Mouse (Mus musculus) megakaryocyte-erythroid progenitor cell, adult 5 weeks (primary cell): ENCODE data around the gene Bckdhb. TPM values are rescaled to one million over a fixed set of nuclear protein-coding genes. Genes with fewer than 3 reads are reported as not detected.

ENCODE experiments used
- polyA plus RNA-seq: library from polyadenylated mRNA; stranded (reverse); fragments of >175 nt; gene quantifications from 2 replicates; pipeline ENCODE4 v1.2.3, GENCODE M21; 2012

The Bckdhb gene
- polyA plus RNA-seq, result 7.9 and 8.0 TPM in 2 replicates

GRCm38 (mm10) chr9:83924878-83925687, at the start of gene Bckdhb:
Gene Bckdhb, plus strand, starts transcription at chr9:83925145.

Other genes starting within 250 kb of the Bckdhb start
- 0.36 TPM in 1 of 2 replicates, not detected in the other for gene Elovl4, start 118.9 kb upstream of the Bckdhb start, polyA plus RNA-seq
- gene Ttk, start 90.5 kb upstream of the Bckdhb start, polyA plus RNA-seq, result 0.75 and 1.2 TPM in 2 replicates